Mouse (Mus musculus) lung, postnatal 0 days (tissue): ENCODE measurements around the gene Ninl. TPM values are rescaled to one million over a fixed set of nuclear protein-coding genes. Genes with fewer than 3 reads are reported as not detected.
"Not testable (repeated sequence)": the region's sequence is repeated elsewhere in the genome, so short reads cannot be mapped to it uniquely, and the experiment has no call there.

ENCODE experiments used
- ATAC-seq: fragments of 200-750 bp; cut with Nextera tagmentation; 2 replicates; pipeline ENCODE4 v1.8.0; 2017; ENCODE audit warnings: moderate library complexity
- DNase-seq: peaks from one replicate; pipeline ENCODE4 v3.0.0-alpha.2; 2016; ENCODE audit warnings: low spot score
- H3K27ac ChIP-seq: fragments of 300-500 bp; sonication (generic); 2 replicates; pipeline ENCODE4 v1.5.1; 2014; ENCODE audit warnings: antibody characterized with exemption, mild to moderate bottlenecking, low read length, mixed read lengths
- H3K27me3 ChIP-seq: fragments of 300-500 bp; sonication (generic); replicated peaks from 2 replicates; pipeline ENCODE4 v1.6.1; 2014; ENCODE audit warnings: low read length, mixed read lengths; ENCODE audit not compliant: insufficient read depth
- H3K36me3 ChIP-seq: fragments of 300-500 bp; sonication (generic); 2 replicates; pipeline ENCODE4 v1.6.1; 2014; ENCODE audit warnings: low read length, mixed read lengths; ENCODE audit not compliant: insufficient read depth
- H3K4me1 ChIP-seq: fragments of 300-500 bp; sonication (generic); 2 replicates; pipeline ENCODE4 v1.6.1; 2014; ENCODE audit warnings: antibody characterized with exemption, low read depth, low read length, mixed read lengths; ENCODE audit not compliant: insufficient read depth
- H3K4me2 ChIP-seq: fragments of 300-500 bp; sonication (generic); replicated peaks from 2 replicates; pipeline ENCODE4 v1.6.1; 2014; ENCODE audit warnings: low read depth, mild to moderate bottlenecking, low read length, moderate library complexity, mixed read lengths
- H3K4me3 ChIP-seq: fragments of 300-500 bp; sonication (generic); 2 replicates; pipeline ENCODE4 v1.5.1; 2014; ENCODE audit warnings: low read depth, low read length
- H3K9ac ChIP-seq: fragments of 300-500 bp; sonication (generic); replicated peaks from 2 replicates; pipeline ENCODE4 v1.6.1; 2014; ENCODE audit warnings: low read depth, mild to moderate bottlenecking
- H3K9me3 ChIP-seq: fragments of 300-500 bp; sonication (generic); 2 replicates; pipeline ENCODE4 v1.6.1; 2016; ENCODE audit warnings: low read length, mixed read lengths
- CTCF ChIP-seq: IDR thresholded peaks from 2 replicates; pipeline ENCODE4 v1.5.1; 2016; ENCODE audit warnings: antibody characterized with exemption, mild to moderate bottlenecking
- EP300 ChIP-seq: IDR thresholded peaks from 2 replicates; pipeline ENCODE4 v1.6.1; 2016; ENCODE audit warnings: antibody characterized with exemption, mild to moderate bottlenecking, control low read depth
- WGBS: fragments of 180-500 bp; shearing (Covaris S2); extraction: QIAGEN DNeasy Blood & Tissue Kit; methylation state at CpG from one replicate; pipeline ENCODE4 v1.1.7; 2014; 5-methylcytosine and 5-hydroxymethylcytosine counted together
- polyA plus RNA-seq: library from polyadenylated mRNA; unstranded; fragments of >200 nt; fragmentation: Nextera tagmentation; extraction: Ambion mirVana; gene quantifications from 2 replicates; pipeline ENCODE4 v1.2.1, GENCODE M21; 2015

Ninl gene
- polyA plus RNA-seq, 1 experiment from 2014 or later = 3.9 TPM

- Histone ChIP-seq H3K4me1 (no peaks in the 10 kb centered on the region), H3K27ac (peak overlapping the region; percentile 84), H3K9me3 (no peaks in the 10 kb centered on the region), H3K9ac (peak overlapping the region; percentile 48), H3K27me3 (no peaks in the 10 kb centered on the region), H3K4me3 (peak overlapping the region; percentile 67), H3K4me2 (peak overlapping the region; percentile 66), H3K36me3 (no peaks in the 10 kb centered on the region)
- under 1% methylated on average over 35 of the region's 35 CpGs for WGBS
- ATAC-seq (peak; percentile 96), DNase-seq (peak; percentile 96)
- TF ChIP-seq EP300 (peak; percentile 74), CTCF (no peak)
These were observed 129.6 kb downstream of the Ninl start for GRCm38 (mm10) chr2:150909429-150910039.

GRCm38 (mm10) chr2:150908881-150909280 lies 130.3 kb downstream of the Ninl start:
- ATAC-seq, H3K27ac ChIP-seq, H3K4me1 ChIP-seq, H3K27me3 ChIP-seq, H3K9ac ChIP-seq, DNase-seq, H3K9me3 ChIP-seq, H3K36me3 ChIP-seq: not testable (repeated sequence)
- peak overlapping the region; percentile 67 for H3K4me3 ChIP-seq
- H3K4me2 ChIP-seq = peak overlapping the region; percentile 66
- WGBS = 42% methylated on average over 6 of the region's 6 CpGs

GRCm38 (mm10) chr2:150904936-150905450 lies 134.2 kb downstream of the Ninl start, which contains the start of gene Gins1:
Gene Gins1 (plus strand): TSS chr2:150905400.
- TF ChIP-seq CTCF (peak; percentile 14), EP300 (no peak)
- no peaks in the 10 kb centered on the region; the same call in 1 of the 2 replicates for H3K4me1 ChIP-seq
- H3K4me2 ChIP-seq = peak within 1 kb of the TSS; percentile 97
- ATAC-seq = no peak; the same call in 1 of the 2 replicates
- no peaks in the 10 kb centered on the region for H3K9me3 ChIP-seq
- no peaks in the 10 kb centered on the region for H3K36me3 ChIP-seq
- peak within 1 kb of the TSS; percentile 81 for H3K4me3 ChIP-seq
- 37% methylated on average over 9 of the region's 9 CpGs for WGBS
- no peaks in the 10 kb centered on the region for H3K27me3 ChIP-seq
- no peak for DNase-seq
- peak within 1 kb of the TSS; percentile 94 for H3K27ac ChIP-seq
- H3K9ac ChIP-seq = peak within 1 kb of the TSS; percentile 78

GRCm38 (mm10) chr2:150904272-150904935 lies 134.8 kb downstream of the Ninl start, which contains the start of gene Abhd12:
Gene Abhd12 (minus strand): TSS chr2:150904741.
- WGBS = under 1% methylated on average over 49 of the region's 72 CpGs
- DNase-seq = peak; percentile 98

GRCm38 (mm10) chr2:150902347-150902746 lies 136.8 kb downstream of the Ninl start:
- no peaks in the 10 kb centered on the region for H3K36me3 ChIP-seq
- no peak overlapping the region for H3K4me2 ChIP-seq
- H3K27ac ChIP-seq = no peak overlapping the region
- no peak overlapping the region for H3K9ac ChIP-seq
- DNase-seq = no peak
- TF ChIP-seq CTCF (no peak), EP300 (no peak)
- 84% methylated on average over 8 of the region's 8 CpGs for WGBS
- no peaks in the 10 kb centered on the region for H3K27me3 ChIP-seq
- ATAC-seq = no peak
- H3K4me3 ChIP-seq = no peak overlapping the region
- no peaks in the 10 kb centered on the region for H3K9me3 ChIP-seq
- no peaks in the 10 kb centered on the region; the same call in 1 of the 2 replicates for H3K4me1 ChIP-seq

More at GRCm38 (mm10) chr2:150904272-150904935, 134.8 kb downstream of the Ninl start, which contains the start of gene Abhd12:
- H3K27me3 ChIP-seq = no peaks in the 10 kb centered on the region
- H3K27ac ChIP-seq = peak within 1 kb of the TSS; percentile 94
- no peaks in the 10 kb centered on the region; the same call in 1 of the 2 replicates for H3K4me1 ChIP-seq
- TF ChIP-seq EP300 (no peak), CTCF (peak; percentile 24)
- no peaks in the 10 kb centered on the region for H3K9me3 ChIP-seq
- H3K4me3 ChIP-seq = peak within 1 kb of the TSS; percentile 81
- peak; percentile 98 for ATAC-seq
- no peaks in the 10 kb centered on the region for H3K36me3 ChIP-seq
- H3K4me2 ChIP-seq = peak within 1 kb of the TSS; percentile 97
- peak within 1 kb of the TSS; percentile 78 for H3K9ac ChIP-seq

- DNase-seq (no peak), ATAC-seq (no peak)
- Histone ChIP-seq H3K27me3 (no peaks in the 10 kb centered on the region), H3K4me2 (no peak overlapping the region), H3K9me3 (no peaks in the 10 kb centered on the region), H3K36me3 (no peaks in the 10 kb centered on the region), H3K4me3 (no peak overlapping the region), H3K4me1 (no peaks in the 10 kb centered on the region; the same call in 1 of the 2 replicates), H3K27ac (no peak overlapping the region), H3K9ac (no peak overlapping the region)
- TF ChIP-seq CTCF (no peak), EP300 (no peak)
- 93% methylated on average over 6 of the region's 6 CpGs for WGBS
These were observed 138.8 kb downstream of the Ninl start for GRCm38 (mm10) chr2:150900341-150900740.
